In the genomic region with DNA sequence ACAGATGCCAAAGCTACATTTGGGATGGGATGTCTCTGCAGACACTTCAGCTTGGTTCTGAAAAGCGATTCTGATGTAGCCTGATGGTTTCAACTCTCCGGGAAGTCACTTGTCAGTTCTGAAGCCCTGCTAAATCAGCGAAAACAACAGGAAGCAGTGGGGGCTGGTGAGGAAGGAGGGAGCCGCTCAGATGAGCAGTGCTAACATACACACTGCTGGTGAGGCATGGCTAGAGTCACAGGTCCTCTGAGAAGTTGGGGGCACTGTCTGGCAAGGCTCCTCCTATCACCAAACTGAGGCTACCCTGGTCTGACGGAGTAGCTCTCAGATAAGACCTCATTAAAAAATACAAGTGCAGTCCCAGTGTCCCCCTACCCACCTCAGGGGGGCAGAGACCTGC, we compare ENCODE assay signal across 9 mouse cellular contexts.
DNase-seq lines count a peak whose midpoint lies in the region; ATAC-seq and TF ChIP-seq lines count a peak whose summit lies in the region.
"Had no signal": no experiment of that assay in that cellular context is flagged by ENCODE, and none has a peak within 500 bp of the region (broad histone marks: within the 10 kb centered on the region; RNA-seq: fewer than 3 reads in every experiment).

No protein-coding gene starts in this region.

- 0 out of 2 replicates have a peak, but pooled peaks cover 9% of the 10 kb centered on the region for H3K27me3 ChIP-seq in heart, embryonic 13.5 days (replicated peaks)
- H3K27me3 ChIP-seq in ES-Bruce4 (ENCODE audit: control insufficient read depth, insufficient read depth, low read length, poor library complexity, severe bottlenecking): no peaks in the 10 kb centered on the region
- peaks cover 39% of the 10 kb centered on the region for H3K27me3 ChIP-seq in embryonic facial prominence, embryonic 10.5 days (replicated peaks; ENCODE audit: low read depth, poor library complexity, severe bottlenecking)
- no peaks in the 10 kb centered on the region for H3K27me3 ChIP-seq in stomach, postnatal 0 days (ENCODE audit: control insufficient read depth, insufficient read depth, low read length)

- H3K4me2 ChIP-seq in heart, embryonic 13.5 days: peak overlapping the region; percentile 64
- no peak overlapping the region for H3K4me2 ChIP-seq in stomach, postnatal 0 days (replicated peaks; ENCODE audit: low read depth)

- WGBS in heart, embryonic 13.5 days: 10% methylated on average over 5 of the region's 5 CpGs
- WGBS in embryonic facial prominence, embryonic 10.5 days: 9% methylated on average over 5 of the region's 5 CpGs
- 38% methylated on average over 5 of the region's 5 CpGs for WGBS in stomach, postnatal 0 days

- TF ChIP-seq POLR2A in ES-Bruce4 (IDR thresholded peaks at IDR 0.05; ENCODE audit: insufficient read depth, low read length): no peak

- no peak for ATAC-seq in heart, embryonic 13.5 days (ENCODE audit: extremely low read depth, insufficient number of reproducible peaks, low FRiP score, low TSS enrichment)
- ATAC-seq in megakaryocyte progenitor cell, adult 5-6 weeks (replicated peaks; ENCODE audit: poor library complexity): peak; percentile 23; the same call in 1 of the 2 replicates
- ATAC-seq in stomach, postnatal 0 days (ENCODE audit: low FRiP score, low TSS enrichment): no peak

- no peak overlapping the region for H3K27ac ChIP-seq in heart, embryonic 13.5 days (replicated peaks)
- H3K27ac ChIP-seq in ES-Bruce4 (ENCODE audit: insufficient read depth, low read length): peak overlapping the region; percentile 13
- no peak overlapping the region for H3K27ac ChIP-seq in embryonic facial prominence, embryonic 10.5 days (replicated peaks)
- no peak overlapping the region for H3K27ac ChIP-seq in stomach, postnatal 0 days (replicated peaks)

- no peaks in the 10 kb centered on the region for H3K9me3 ChIP-seq in heart, embryonic 13.5 days
- no peaks in the 10 kb centered on the region for H3K9me3 ChIP-seq in ES-Bruce4 (replicated peaks; ENCODE audit: control insufficient read depth, insufficient read depth, low read length, poor library complexity, severe bottlenecking)
- no peaks in the 10 kb centered on the region for H3K9me3 ChIP-seq in embryonic facial prominence, embryonic 10.5 days
- no peaks in the 10 kb centered on the region for H3K9me3 ChIP-seq in stomach, postnatal 0 days (ENCODE audit: control insufficient read depth, low read length)

- no peak for DNase-seq in heart, adult 8-10 months (ENCODE audit: low spot score)
- peak; percentile 30 for DNase-seq in embryonic facial prominence, embryonic 10.5 days (ENCODE audit: low spot score)
- no peak for DNase-seq in frontal cortex, postnatal 10 days (ENCODE audit: low spot score in 2 of 2)
- no peak for DNase-seq in testis, postnatal 10 days (ENCODE audit: low spot score)
- no peak for DNase-seq in stomach, postnatal 0 days (ENCODE audit: low spot score)
- DNase-seq: adrenal gland, postnatal 36 days had no signal

- no peaks in the 10 kb centered on the region for H3K36me3 ChIP-seq in heart, embryonic 13.5 days
- no peaks in the 10 kb centered on the region for H3K36me3 ChIP-seq in ES-Bruce4 (ENCODE audit: control insufficient read depth, insufficient read depth, low read length, poor library complexity, severe bottlenecking)
- no peaks in the 10 kb centered on the region for H3K36me3 ChIP-seq in embryonic facial prominence, embryonic 10.5 days (replicated peaks)
- no peaks in the 10 kb centered on the region for H3K36me3 ChIP-seq in stomach, postnatal 0 days (ENCODE audit: control insufficient read depth, insufficient read depth, low read length)

- peaks cover 48% of the 10 kb centered on the region for H3K4me1 ChIP-seq in heart, embryonic 13.5 days
- H3K4me1 ChIP-seq in ES-Bruce4 (ENCODE audit: control insufficient read depth, insufficient read depth, low read length): peaks cover 8% of the 10 kb centered on the region
- H3K4me1 ChIP-seq in embryonic facial prominence, embryonic 10.5 days: peaks cover 44% of the 10 kb centered on the region
- no peaks in the 10 kb centered on the region; the same call in 1 of the 2 replicates for H3K4me1 ChIP-seq in stomach, postnatal 0 days (replicated peaks; ENCODE audit: control insufficient read depth, insufficient read depth)

- TF ChIP-seq CTCF in ES-Bruce4 (IDR thresholded peaks at IDR 0.05; ENCODE audit: low read depth, low read length): no peak
- TF ChIP-seq CTCF in stomach, postnatal 0 days (IDR thresholded peaks at IDR 0.05; ENCODE audit: low read depth): no peak

- TF ChIP-seq EP300 in ES-Bruce4 (IDR thresholded peaks at IDR 0.05; ENCODE audit: insufficient read depth, low read depth, low read length): no peak
- no peak for TF ChIP-seq EP300 in stomach, postnatal 0 days (optimal IDR thresholded peaks at IDR 0.05)

- no peak overlapping the region for H3K4me3 ChIP-seq in heart, embryonic 13.5 days
- H3K4me3 ChIP-seq in ES-Bruce4 (ENCODE audit: low read depth, low read length): peak overlapping the region; percentile 16
- H3K4me3 ChIP-seq in embryonic facial prominence, embryonic 10.5 days: no peak overlapping the region
- no peak overlapping the region for H3K4me3 ChIP-seq in stomach, postnatal 0 days (ENCODE audit: low read depth, low read length)

- H3K9ac ChIP-seq in heart, embryonic 13.5 days: no peak overlapping the region
- H3K9ac ChIP-seq in ES-Bruce4 (ENCODE audit: low read depth, poor library complexity, severe bottlenecking): peak overlapping the region; percentile 35; the same call in 1 of the 2 replicates
- H3K9ac ChIP-seq in stomach, postnatal 0 days (ENCODE audit: low read length): no peak overlapping the region
